Comparison of ENCODE assay signal across 15 mouse cellular contexts in genomic region chr10:108036486-108037109, GRCm38 (mm10).
DNase-seq lines count a peak whose midpoint lies in the region; ATAC-seq and TF ChIP-seq lines count a peak whose summit lies in the region.
"Had no signal": no experiment of that assay in that cellular context is flagged by ENCODE, and none has a peak within 500 bp of the region (broad histone marks: within the 10 kb centered on the region; RNA-seq: fewer than 3 reads in every experiment).

No protein-coding gene starts in this region.

- no peak overlapping the region for H3K4me3 ChIP-seq in forebrain, postnatal 0 days (ENCODE audit: low read depth, low read length)
- no peak overlapping the region for H3K4me3 ChIP-seq in midbrain, embryonic 13.5 days (replicated peaks)
- H3K4me3 ChIP-seq in kidney, embryonic 15.5 days (replicated peaks) = no peak overlapping the region
- no peak overlapping the region for H3K4me3 ChIP-seq in lung, adult 2 months (replicated peaks; ENCODE audit: extremely low read depth, low read depth, low read length)

- peak; percentile 8 to 25 for DNase-seq in frontal cortex, postnatal 36 days (ENCODE audit: low spot score in 2 of 2)
- DNase-seq in frontal cortex, postnatal 10 days (ENCODE audit: low spot score in 2 of 2) = no peak
- DNase-seq in A20 (ENCODE audit: low read depth, low spot score) = peak; percentile 57
- peak; percentile 47 for DNase-seq in forebrain, postnatal 0 days
- DNase-seq in heart, adult 11 months = no peak
- no peak for DNase-seq in lung, adult 2 months
- DNase-seq: adrenal gland, postnatal 10 days; cerebellum, adult 2 months; gastrocnemius, postnatal 25 days; heart, postnatal 14 days; kidney, adult 8-10 months; thymus, adult 18-20 months had no signal

- no peaks in the 10 kb centered on the region for H3K27me3 ChIP-seq in forebrain, postnatal 0 days (ENCODE audit: insufficient read depth, low read length)
- no peaks in the 10 kb centered on the region for H3K27me3 ChIP-seq in midbrain, embryonic 13.5 days
- no peaks in the 10 kb centered on the region for H3K27me3 ChIP-seq in kidney, embryonic 15.5 days

- no peak for TF ChIP-seq CTCF in forebrain, postnatal 0 days (IDR thresholded peaks at IDR 0.05; ENCODE audit: low read depth)
- TF ChIP-seq CTCF in lung, adult 2 months (IDR thresholded peaks at IDR 0.05; ENCODE audit: insufficient read depth, low read length) = no peak

- no peaks in the 10 kb centered on the region for H3K36me3 ChIP-seq in forebrain, postnatal 0 days (ENCODE audit: insufficient read depth)
- no peaks in the 10 kb centered on the region for H3K36me3 ChIP-seq in midbrain, embryonic 13.5 days
- no peaks in the 10 kb centered on the region for H3K36me3 ChIP-seq in kidney, embryonic 15.5 days

- H3K4me2 ChIP-seq in forebrain, postnatal 0 days (ENCODE audit: low read depth) = no peak overlapping the region
- no peak overlapping the region for H3K4me2 ChIP-seq in midbrain, embryonic 13.5 days (replicated peaks)
- no peak overlapping the region for H3K4me2 ChIP-seq in kidney, embryonic 15.5 days

- H3K27ac ChIP-seq in forebrain, postnatal 0 days (ENCODE audit: low read depth, low read length) = no peak overlapping the region
- peak overlapping the region; percentile 78 for H3K27ac ChIP-seq in midbrain, embryonic 13.5 days
- H3K27ac ChIP-seq in kidney, embryonic 15.5 days = no peak overlapping the region
- H3K27ac ChIP-seq: liver, embryonic 14.5 days had no signal

- no peak overlapping the region for H3K9ac ChIP-seq in forebrain, postnatal 0 days
- H3K9ac ChIP-seq in midbrain, embryonic 13.5 days (replicated peaks) = no peak overlapping the region
- H3K9ac ChIP-seq in kidney, embryonic 15.5 days = no peak overlapping the region
- H3K9ac ChIP-seq: liver, embryonic 14.5 days had no signal

- H3K4me1 ChIP-seq in forebrain, postnatal 0 days (ENCODE audit: insufficient read depth) = peaks cover 3% of the 10 kb centered on the region; the same call in 1 of the 2 replicates
- peaks cover 7% of the 10 kb centered on the region for H3K4me1 ChIP-seq in midbrain, embryonic 13.5 days (replicated peaks)
- H3K4me1 ChIP-seq in kidney, embryonic 15.5 days = no peaks in the 10 kb centered on the region
- H3K4me1 ChIP-seq in lung, adult 2 months (ENCODE audit: control insufficient read depth, insufficient read depth, low read length) = no peaks in the 10 kb centered on the region

- WGBS in forebrain, postnatal 0 days = 18% methylated on average over 3 of the region's 3 CpGs
- 38% methylated on average over 3 of the region's 3 CpGs for WGBS in midbrain, embryonic 13.5 days
- WGBS in kidney, embryonic 15.5 days = 61% methylated on average over 3 of the region's 3 CpGs
- WGBS in lung, adult 2 months = 64% methylated on average over 3 of the region's 3 CpGs

- H3K9me3 ChIP-seq in forebrain, postnatal 0 days (ENCODE audit: low read length) = no peaks in the 10 kb centered on the region
- no peaks in the 10 kb centered on the region for H3K9me3 ChIP-seq in midbrain, embryonic 13.5 days
- H3K9me3 ChIP-seq in kidney, embryonic 15.5 days (replicated peaks) = no peaks in the 10 kb centered on the region

- TF ChIP-seq POLR2A in lung, adult 2 months (IDR thresholded peaks at IDR 0.05; ENCODE audit: borderline replicate concordance, extremely low read depth, low read depth, low read length) = no peak

- ATAC-seq in forebrain, postnatal 0 days = peak; percentile 38; the same call in 1 of the 2 replicates
- ATAC-seq in midbrain, embryonic 13.5 days = peak; percentile 94
- ATAC-seq in kidney, embryonic 15.5 days (replicated peaks; ENCODE audit: low FRiP score) = no peak

Comparison
In these comparisons a context has a peak if more than half of its experiments do, and no peak if none do; other contexts are left out.
1. DNase-seq: peak in frontal cortex, postnatal 36 days (2 of 2), A20 (single experiment) and forebrain, postnatal 0 days (single experiment); none in frontal cortex, postnatal 10 days (0 of 2), heart, adult 11 months (single experiment) and lung, adult 2 months (single experiment).